Mouse (Mus musculus) kidney, postnatal 10 days (tissue): ENCODE data around the gene Tanc1.
A peak's percentile ranks its signal among the peaks of the same experiment; 100 is the strongest.

Experiments
- DNase-seq: peaks from one replicate; pipeline ENCODE4 v3.0.0; 2021; ENCODE audit warnings: mixed read lengths

Tanc1 gene

GRCm38 (mm10) chr2:59721119-59721518 is 109.3 kb downstream of the Tanc1 start:
- DNase-seq: no peak

GRCm38 (mm10) chr2:59721758-59722157 is 109.9 kb downstream of the Tanc1 start:
- peak; percentile 54 for DNase-seq

GRCm38 (mm10) chr2:59723311-59723710 is 111.5 kb downstream of the Tanc1 start:
- no peak for DNase-seq

- DNase-seq: no peak
Measured at GRCm38 (mm10) chr2:59725518-59726185, 113.8 kb downstream of the Tanc1 start.

GRCm38 (mm10) chr2:59731831-59732230 is 120.0 kb downstream of the Tanc1 start:
- DNase-seq: no peak

GRCm38 (mm10) chr2:59733410-59733809 is 121.6 kb downstream of the Tanc1 start:
- DNase-seq: no peak

- no peak for DNase-seq
Measured at GRCm38 (mm10) chr2:59736401-59736898, 124.6 kb downstream of the Tanc1 start.

GRCm38 (mm10) chr2:59737368-59737767 is 125.5 kb downstream of the Tanc1 start:
- DNase-seq: no peak

GRCm38 (mm10) chr2:59738356-59738755 is 126.5 kb downstream of the Tanc1 start:
- DNase-seq: no peak

GRCm38 (mm10) chr2:59739036-59739435 is 127.2 kb downstream of the Tanc1 start:
- no peak for DNase-seq

GRCm38 (mm10) chr2:59742500-59743116 is 130.8 kb downstream of the Tanc1 start:
- no peak for DNase-seq

GRCm38 (mm10) chr2:59745428-59745827 is 133.6 kb downstream of the Tanc1 start:
- peak; percentile 81 for DNase-seq

- DNase-seq: peak; percentile 34
Measured at GRCm38 (mm10) chr2:59746070-59746469, 134.2 kb downstream of the Tanc1 start.

GRCm38 (mm10) chr2:59747757-59748156 is 135.9 kb downstream of the Tanc1 start:
- DNase-seq: no peak

GRCm38 (mm10) chr2:59749371-59749770 is 137.5 kb downstream of the Tanc1 start:
- no peak for DNase-seq

GRCm38 (mm10) chr2:59751172-59751571 is 139.3 kb downstream of the Tanc1 start:
- DNase-seq: no peak

- no peak for DNase-seq
Measured at GRCm38 (mm10) chr2:59752148-59752547, 140.3 kb downstream of the Tanc1 start.

GRCm38 (mm10) chr2:59752766-59753165 is 140.9 kb downstream of the Tanc1 start:
- DNase-seq: peak; percentile 50

GRCm38 (mm10) chr2:59756137-59756753 is 144.4 kb downstream of the Tanc1 start:
- DNase-seq: peak; percentile 37

- no peak for DNase-seq
Measured at GRCm38 (mm10) chr2:59757015-59757414, 145.2 kb downstream of the Tanc1 start.

- no peak for DNase-seq
Measured at GRCm38 (mm10) chr2:59758139-59758918, 146.5 kb downstream of the Tanc1 start.

- no peak for DNase-seq
Measured at GRCm38 (mm10) chr2:59760731-59761130, 148.9 kb downstream of the Tanc1 start.

- no peak for DNase-seq
Measured at GRCm38 (mm10) chr2:59761183-59761582, 149.3 kb downstream of the Tanc1 start.
